Comparison of ENCODE assay signal across 8 mouse cellular contexts in the genomic region with DNA sequence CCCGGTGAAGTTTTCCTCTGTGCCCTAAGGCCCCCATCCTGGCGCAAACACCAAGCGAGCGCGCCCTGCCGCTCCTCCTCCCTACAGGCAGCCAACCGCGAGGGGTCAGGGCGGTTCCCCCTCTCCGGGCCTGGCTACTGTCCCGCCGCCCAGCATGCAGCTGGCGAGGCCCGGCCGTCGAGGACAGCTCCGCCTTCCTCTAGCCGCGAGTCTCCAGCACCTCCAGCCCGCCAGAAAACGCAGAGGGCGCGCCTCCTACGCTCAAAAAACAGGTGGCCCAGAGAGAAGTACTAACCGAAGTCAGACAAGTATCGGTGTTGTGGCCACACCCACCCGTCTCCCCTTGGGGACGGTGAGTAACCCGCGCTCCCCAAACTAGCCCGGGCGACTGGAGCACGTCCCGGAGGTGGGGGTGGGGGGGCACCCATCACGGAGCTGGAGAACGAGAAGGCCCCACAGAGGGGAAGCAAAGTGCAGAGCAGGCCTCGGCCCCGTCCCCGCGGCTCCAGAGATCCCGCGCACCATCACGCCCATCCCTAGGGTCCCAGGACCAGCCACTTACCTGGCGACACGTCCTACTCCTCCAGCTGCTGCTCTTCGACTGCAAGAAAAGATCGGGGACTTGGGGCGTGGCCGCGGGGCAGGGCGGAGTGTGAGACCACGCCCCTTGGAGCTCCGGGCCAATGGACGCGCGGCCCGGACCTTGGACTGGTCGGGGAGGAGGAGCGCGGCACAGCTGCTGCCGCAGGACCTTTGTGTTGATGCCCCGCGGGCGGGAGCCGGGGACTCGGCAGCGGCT. TPM values are rescaled to one million over a fixed set of nuclear protein-coding genes. Genes with fewer than 3 reads are reported as not detected.
DNase-seq lines count a peak whose midpoint lies in the region; ATAC-seq and TF ChIP-seq lines count a peak whose summit lies in the region.

TSS of gene Carhsp1 (minus strand) at position 605 of the 799 bp plus-strand sequence.

- H3K9me3 ChIP-seq in hindbrain, embryonic 16.5 days (ENCODE audit: control insufficient read depth, low read length): no peaks in the 10 kb centered on the region

- TF ChIP-seq CTCF in left cerebral cortex, adult 2 months (IDR thresholded peaks at IDR 0.05): peak; percentile 7

- intact Hi-C loops in left cerebral cortex, adult 2 months (cut with DNase I): loop anchor here (2.0 kb wide), 1 partner anchor 27 kb away; no protein-coding TSS in a partner anchor

- peak within 1 kb of the TSS; percentile 69 for H3K27ac ChIP-seq in hindbrain, embryonic 16.5 days (ENCODE audit: low read depth, low read length)
- peak within 1 kb of the TSS; percentile 47 for H3K27ac ChIP-seq in left cerebral cortex, adult 2 months

- peak within 1 kb of the TSS; percentile 89 for H3K4me3 ChIP-seq in hindbrain, embryonic 16.5 days (ENCODE audit: low read length)
- peak within 1 kb of the TSS; percentile 49 for H3K4me3 ChIP-seq in left cerebral cortex, adult 2 months

- peak; percentile 91 for ATAC-seq in hindbrain, embryonic 16.5 days
- ATAC-seq in megakaryocyte, adult 5-6 weeks (ENCODE audit: poor library complexity, severe bottlenecking): peak; percentile 71

- DNase-seq in T-cell, adult 2 months (ENCODE audit: low spot score): peak; percentile 90
- DNase-seq in cerebellum, postnatal 36 days: peak; percentile 60 to 75
- peak; percentile 94 for DNase-seq in gastrocnemius, adult 18-20 months (ENCODE audit: low spot score)
- peak; percentile 71 to 84 for DNase-seq in left cerebral cortex, adult 2 months (ENCODE audit: extremely low spot score in 1 of 2, low spot score in 2 of 2)
- peak; percentile 64 to 74 for DNase-seq in right cerebral cortex, adult 2 months (ENCODE audit: low spot score in 2 of 2)
- peak; percentile 96 for DNase-seq in urinary bladder, postnatal 14 days (ENCODE audit: low spot score)

- peak within 1 kb of the TSS; percentile 63 for H3K4me2 ChIP-seq in hindbrain, embryonic 16.5 days (ENCODE audit: low read length)

- WGBS in hindbrain, embryonic 16.5 days: under 1% methylated on average over 65 of the region's 67 CpGs

- peaks cover 37% of the 10 kb centered on the region for H3K4me1 ChIP-seq in hindbrain, embryonic 16.5 days (ENCODE audit: control insufficient read depth, insufficient read depth, low read depth, low read length)

- H3K27me3 ChIP-seq in hindbrain, embryonic 16.5 days (replicated peaks; ENCODE audit: control insufficient read depth, insufficient read depth, low read length): no peaks in the 10 kb centered on the region

- H3K9ac ChIP-seq in hindbrain, embryonic 16.5 days (ENCODE audit: low read depth, low read length): peak within 1 kb of the TSS; percentile 87

- H3K36me3 ChIP-seq in hindbrain, embryonic 16.5 days (ENCODE audit: control insufficient read depth, insufficient read depth, low read length): no peaks in the 10 kb centered on the region

RNA-seq across cellular contexts. Expression of gene Carhsp1, which starts in this region (rescaled TPM):
- 1 to 10 TPM; 4.7 to 7.9 TPM for total RNA-seq in gastrocnemius, adult 18-20 months (2021)
- 148 and 167 TPM in 2 replicates for polyA plus RNA-seq in hindbrain, embryonic 16.5 days (2015; fragmentation: Nextera tagmentation; extraction: Ambion mirVana)
- total RNA-seq in left cerebral cortex, adult 2 months (2021): 10 to 100 TPM; 11.2 to 16.4 TPM
- 18.1 and 21.9 TPM in 2 replicates for total RNA-seq in megakaryocyte, adult 5-6 weeks (2015)
- 27.1 and 29.6 TPM in 2 replicates for total RNA-seq in megakaryocyte, adult 5-6 weeks (2017)

Comparison
In these comparisons a context has a peak if more than half of its experiments do, and no peak if none do; other contexts are left out.
1. Peak in every context shown above with its lines: DNase-seq, ATAC-seq, H3K4me3 ChIP-seq and H3K27ac ChIP-seq.